Mouse (Mus musculus): ENCODE measurements around the gene Olfr508.
"Not testable (repeated sequence)": the region's sequence is repeated elsewhere in the genome, so short reads cannot be mapped to it uniquely, and the experiment has no call there.

Gene Olfr508

DNA sequence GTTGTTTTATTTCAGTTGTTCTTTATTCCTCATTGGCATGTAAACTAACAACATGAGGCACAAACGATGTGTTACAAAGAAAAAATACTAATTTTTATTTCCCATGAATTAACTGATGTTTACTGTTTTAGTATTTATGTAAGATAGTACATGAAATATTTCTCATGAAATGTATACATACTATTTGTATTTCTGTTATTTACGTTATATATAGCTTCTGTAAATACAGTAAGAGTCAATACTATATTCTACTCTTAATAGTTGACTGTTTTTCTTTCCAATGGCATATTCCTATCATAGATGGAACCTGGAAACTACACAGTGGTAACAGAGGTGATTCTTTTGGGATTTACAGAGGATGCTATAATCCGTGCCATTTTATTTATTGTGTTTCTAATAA is at the start of gene Olfr508:
Olfr508 (plus strand) TSS at position 301 of the 400 bp plus-strand sequence.
- no peak for DNase-seq

DNA sequence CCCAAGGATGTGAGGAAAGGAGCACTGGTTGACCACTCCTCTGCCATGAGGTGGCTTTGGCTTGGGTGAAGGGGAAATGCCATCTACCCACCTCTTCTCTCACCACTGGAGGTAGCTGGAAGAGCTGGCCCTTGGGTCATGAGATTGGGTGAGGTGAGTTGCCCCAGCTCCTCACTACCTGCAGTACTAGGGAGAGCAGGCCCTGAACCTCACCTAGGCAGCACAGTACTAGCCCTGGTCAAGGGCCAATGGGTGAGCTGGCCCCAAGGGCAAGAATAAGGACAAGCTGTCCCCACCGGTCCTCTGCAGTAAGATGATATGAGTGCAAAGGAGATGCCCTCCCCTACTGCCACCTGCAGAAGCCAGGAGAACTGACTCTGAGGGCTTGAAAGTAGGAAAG is 40.0 kb upstream of the Olfr508 start:
- DNase-seq: no peak

- not testable (repeated sequence) for DNase-seq
Measured at GRCm38 (mm10) chr7:108601916-108602315, 27.9 kb upstream of the Olfr508 start.

- DNase-seq: no peak
Measured at GRCm38 (mm10) chr7:108610487-108610886, 19.3 kb upstream of the Olfr508 start, which contains the start of gene Olfr506. Gene Olfr506, plus strand, starts transcription at chr7:108610787.

DNA sequence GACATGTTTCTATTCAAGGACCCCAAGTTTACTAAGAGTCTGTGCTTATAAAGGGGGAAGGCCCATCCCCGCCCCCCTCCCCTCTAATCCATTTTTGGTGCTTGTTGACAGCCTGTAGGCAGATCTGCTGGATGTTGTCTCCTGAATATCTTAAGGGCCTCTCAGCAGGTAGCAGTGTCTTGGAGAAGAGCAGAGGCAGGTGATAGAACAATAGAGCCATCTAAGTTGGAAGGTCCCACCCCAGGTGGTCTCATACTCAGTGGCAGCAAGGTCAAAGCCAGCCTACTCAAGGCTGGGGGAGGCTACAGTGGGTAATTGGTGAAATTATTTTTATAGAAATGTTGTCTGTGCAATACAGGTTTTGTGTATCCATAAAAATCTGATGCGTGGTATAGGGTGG is 15.7 kb upstream of the Olfr508 start:
- no peak for DNase-seq

DNA sequence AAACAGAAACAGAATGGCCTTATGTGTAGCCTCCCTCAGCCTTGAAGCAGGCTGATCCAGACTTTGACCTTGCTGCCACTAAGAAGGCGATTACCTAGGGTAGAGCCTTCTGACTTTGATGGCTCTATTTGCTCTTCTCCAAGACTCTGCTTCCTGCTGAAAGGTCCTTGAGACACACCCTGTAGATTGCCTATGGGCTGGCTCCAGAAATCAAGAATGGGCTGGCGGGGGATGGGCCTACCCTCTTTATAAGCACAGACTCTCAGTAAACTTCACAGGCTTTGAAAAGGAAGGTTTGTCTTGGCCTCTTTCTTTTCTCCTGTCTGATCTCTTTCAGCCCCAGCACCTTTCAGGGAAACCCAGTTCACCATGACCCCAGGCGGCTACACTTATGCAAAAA is 13.0 kb upstream of the Olfr508 start:
- not testable (repeated sequence) for DNase-seq

DNA sequence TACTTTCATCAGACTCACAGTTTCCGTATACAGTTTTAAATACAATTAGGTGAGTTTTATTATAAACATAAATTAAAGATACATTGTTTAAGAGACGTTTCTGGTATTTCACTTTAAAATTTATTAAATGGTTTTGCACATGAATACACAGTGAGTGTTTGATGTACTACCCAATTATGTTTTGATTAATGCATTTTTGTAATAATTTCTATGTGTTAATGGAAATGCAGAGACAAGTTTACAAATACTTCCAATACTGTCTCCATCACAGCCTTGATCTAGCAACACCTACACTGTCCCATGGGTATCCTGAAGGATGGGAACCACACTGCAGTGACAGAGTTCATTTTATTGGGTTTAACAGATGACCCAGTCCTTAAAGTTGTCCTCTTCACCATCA is 8.3 kb upstream of the Olfr508 start, which contains the start of gene Olfr507:
Olfr507 (plus strand) TSS at position 301 of the 400 bp plus-strand sequence.
- no peak for DNase-seq

DNA sequence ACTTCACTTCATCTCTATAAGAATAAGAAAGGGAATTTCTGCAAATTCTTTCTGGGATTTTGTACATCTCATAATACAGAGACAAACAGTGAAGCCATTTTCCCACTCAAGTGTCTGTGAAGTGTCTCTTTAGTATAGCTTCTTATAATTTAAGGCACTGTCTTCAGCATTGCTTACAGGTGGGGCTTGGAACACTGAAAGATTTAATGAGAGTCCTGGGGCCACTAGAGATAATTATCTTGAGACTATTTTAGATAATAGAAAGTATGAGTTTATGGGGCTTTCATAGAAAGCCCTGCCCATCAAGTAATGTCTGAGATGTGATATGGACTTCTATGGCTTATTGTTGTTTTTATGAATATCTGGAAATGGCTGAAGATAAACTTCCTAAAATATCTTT is 22.0 kb downstream of the Olfr508 start, which contains the start of gene Olfr509:
Olfr509 (minus strand) TSS at position 101 of the 400 bp plus-strand sequence.
- DNase-seq: no peak

DNA sequence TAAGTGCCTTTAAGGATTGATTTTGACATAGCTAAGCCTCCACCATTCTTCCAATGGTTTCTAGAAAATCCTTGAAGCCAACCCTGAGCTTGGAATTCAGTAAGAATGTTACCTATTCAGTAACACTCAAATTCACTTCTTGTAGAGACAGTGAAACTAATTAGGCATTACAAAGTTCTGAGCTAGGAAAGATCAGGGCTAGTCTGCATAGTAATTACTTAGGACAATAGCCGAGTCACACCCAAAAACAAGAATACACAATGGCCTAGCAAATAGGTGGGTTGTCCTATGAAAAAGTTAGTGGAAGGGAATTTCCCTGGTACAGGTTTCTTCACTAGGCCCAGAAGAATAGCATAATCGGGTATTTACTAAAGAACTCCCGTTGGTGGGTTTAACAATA is 32.6 kb downstream of the Olfr508 start:
- no peak for DNase-seq

DNA sequence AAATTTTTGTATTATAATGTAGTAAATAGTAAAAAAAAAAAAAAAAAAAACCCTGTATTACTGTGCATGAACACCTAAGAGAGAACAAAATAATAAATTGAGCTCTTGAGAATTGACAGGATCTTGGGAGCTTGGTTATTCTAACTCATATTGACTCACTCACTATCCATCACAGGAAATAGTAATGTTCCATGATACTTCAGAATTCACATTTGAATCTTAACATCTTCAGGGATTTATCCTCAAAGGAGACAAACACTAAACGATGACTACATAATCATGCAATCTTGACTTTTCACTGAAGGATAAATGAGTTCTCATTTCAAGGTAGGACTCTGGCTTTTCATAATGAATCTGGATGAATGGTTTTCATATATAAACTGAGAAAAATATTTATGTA is 36.3 kb downstream of the Olfr508 start, which contains the start of gene Olfr510:
Olfr510 (plus strand) TSS at position 301 of the 400 bp plus-strand sequence.
- no peak for DNase-seq

DNA sequence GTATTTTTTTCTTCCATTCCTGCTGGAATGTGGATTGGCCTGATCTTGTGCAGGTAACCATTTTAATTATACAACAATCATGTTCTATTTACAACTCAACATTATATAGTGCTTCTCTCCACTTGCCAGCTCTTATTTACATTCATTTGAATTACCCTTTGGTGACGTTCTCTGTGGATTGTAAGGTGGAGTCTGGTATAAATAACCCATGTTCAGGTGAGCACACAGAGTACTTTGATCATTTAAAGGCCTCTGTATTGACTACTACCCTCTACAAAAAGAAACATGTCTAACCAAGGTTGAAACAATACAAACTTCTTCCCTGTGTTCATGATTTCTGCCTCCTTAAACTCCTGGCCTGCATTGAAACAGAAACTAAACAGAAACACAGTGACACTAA is 41.3 kb downstream of the Olfr508 start:
- no peak for DNase-seq

DNA sequence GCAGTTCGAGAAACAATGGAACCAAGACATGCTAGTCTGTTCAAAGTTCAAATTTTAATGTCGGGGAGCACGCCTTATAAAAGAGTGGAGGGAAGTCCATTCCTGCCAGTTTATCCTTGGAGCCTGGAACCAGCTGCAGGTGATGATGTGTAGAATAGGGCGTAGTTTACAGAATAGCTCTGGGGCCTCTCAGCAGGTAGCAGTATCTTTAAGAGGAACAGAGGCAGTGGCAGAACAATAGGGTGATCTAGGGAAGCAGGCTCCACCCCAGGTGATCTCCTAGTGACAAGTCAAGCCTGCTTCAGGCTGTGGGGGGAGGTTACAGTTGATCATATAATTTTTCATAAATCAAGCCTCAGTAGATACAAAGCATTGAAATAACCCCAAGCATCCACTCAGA is 49.1 kb downstream of the Olfr508 start:
- DNase-seq: no peak
